Mouse (Mus musculus) inflammation-experienced regulatory T-cells, adult 6 months (primary cell): ENCODE measurements around the gene Tspan31. TPM values are rescaled to one million over a fixed set of nuclear protein-coding genes. Genes with fewer than 3 reads are reported as not detected.
A peak's percentile ranks its signal among the peaks of the same experiment; 100 is the strongest.
"Not testable (repeated sequence)": the region's sequence is repeated elsewhere in the genome, so short reads cannot be mapped to it uniquely, and the experiment has no call there.

Experiments used
- ATAC-seq: one replicate; pipeline ENCODE4 v1.8.0; 2017
- polyA plus RNA-seq, 3 experiments: library from polyadenylated mRNA; unstranded; fragments of 100-300 nt; shearing (Covaris generic); gene quantifications; one replicate each; pipeline ENCODE4 v1.2.1; 2017

Tspan31 gene
- polyA plus RNA-seq, 3 experiments from 2014 or later = 97.8 to 134 (median 127) TPM

- no peak for ATAC-seq
Measured at GRCm38 (mm10) chr10:127083292-127083914, 13.3 kb upstream of the Tspan31 start.

- no peak for ATAC-seq
Measured at GRCm38 (mm10) chr10:127081996-127082620, 12.0 kb upstream of the Tspan31 start.

GRCm38 (mm10) chr10:127080901-127081780, 11.1 kb upstream of the Tspan31 start:
- ATAC-seq = no peak

DNA sequence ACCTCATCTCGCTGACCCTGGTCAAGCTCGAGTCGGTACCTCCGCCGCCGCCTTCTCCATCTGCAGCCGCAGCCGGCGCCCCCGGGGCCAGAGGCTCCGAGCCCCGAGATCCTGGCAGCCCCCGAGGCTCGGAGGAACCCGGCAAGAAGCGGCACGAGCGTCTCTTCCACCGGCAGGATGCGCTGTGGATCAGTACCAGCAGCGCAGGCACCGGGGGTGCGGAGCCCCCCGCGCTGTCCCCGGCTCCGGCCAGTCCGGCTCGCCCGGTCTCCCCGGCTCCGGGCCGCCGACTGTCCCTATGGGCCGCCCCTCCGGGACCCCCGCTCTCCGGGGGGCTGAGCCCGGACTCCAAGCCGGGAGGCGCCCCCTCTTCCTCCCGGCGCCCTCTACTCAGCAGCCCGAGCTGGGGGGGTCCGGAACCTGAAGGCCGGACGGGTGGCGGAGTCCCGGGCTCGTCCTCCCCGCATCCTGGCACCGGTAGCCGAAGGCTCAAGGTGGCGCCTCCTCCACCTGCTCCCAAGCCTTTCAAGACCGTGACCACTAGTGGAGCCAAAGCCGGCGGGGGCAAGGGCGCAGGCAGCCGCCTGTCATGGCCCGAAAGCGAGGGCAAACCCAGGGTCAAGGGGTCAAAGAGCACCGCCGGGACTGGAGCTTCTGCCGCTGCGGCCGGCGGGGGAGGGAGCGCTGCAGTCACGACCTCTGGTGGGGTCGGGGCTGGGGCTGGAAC, 9.8 kb upstream of the Tspan31 start:
- ATAC-seq = no peak

- ATAC-seq = no peak
Measured at GRCm38 (mm10) chr10:127078677-127079575, 8.9 kb upstream of the Tspan31 start.

GRCm38 (mm10) chr10:127078001-127078676, 8.1 kb upstream of the Tspan31 start:
- no peak for ATAC-seq

DNA sequence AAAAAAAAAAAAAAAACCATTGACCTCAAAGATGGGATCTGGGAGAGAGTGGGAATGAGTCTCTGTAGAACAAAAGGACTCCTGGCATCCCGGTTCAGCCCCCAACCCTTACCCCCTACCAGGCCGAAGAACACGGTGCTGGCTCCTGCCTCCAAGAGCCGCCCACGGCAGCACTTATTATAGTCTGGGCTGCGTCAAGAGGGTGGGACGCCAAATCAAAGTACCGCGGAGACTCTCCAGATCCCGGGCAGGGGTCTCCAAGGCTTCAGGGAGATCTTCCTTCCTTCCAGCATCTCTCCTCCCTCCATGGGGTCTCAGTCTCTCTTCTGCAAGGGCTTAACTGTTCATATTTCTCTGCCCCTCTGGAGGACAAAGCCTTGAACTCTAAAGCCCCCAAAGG, 7.5 kb upstream of the Tspan31 start:
- ATAC-seq = no peak

GRCm38 (mm10) chr10:127076082-127076481, 6.0 kb upstream of the Tspan31 start:
- ATAC-seq = peak; percentile 92

- ATAC-seq = peak; percentile 6
Measured at GRCm38 (mm10) chr10:127075651-127076050, 5.6 kb upstream of the Tspan31 start.

DNA sequence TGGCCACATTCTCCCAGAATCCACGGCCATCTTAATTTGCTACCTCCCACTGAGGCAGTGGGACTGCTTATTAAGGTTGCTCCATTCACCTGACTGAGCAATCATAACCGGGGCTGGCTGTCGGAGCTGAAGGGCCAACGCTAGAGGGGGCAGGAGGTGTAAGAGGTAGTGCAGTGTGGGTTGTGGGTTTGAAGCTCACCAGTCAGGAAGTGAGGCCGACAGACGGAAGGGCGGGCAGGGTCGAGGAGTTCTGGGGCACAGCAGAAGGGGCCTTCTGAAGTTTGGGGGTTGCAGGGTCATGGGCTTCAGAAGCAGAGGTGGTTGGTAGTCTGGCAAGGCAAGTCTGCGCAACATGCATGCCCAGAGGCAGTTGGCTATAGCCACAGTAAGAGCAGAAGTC, 5.0 kb upstream of the Tspan31 start, which contains the start of gene Agap2:
Gene Agap2, plus strand, starts transcription at position 205 of the 400 bp plus-strand sequence.
- peak; percentile 81 for ATAC-seq

- ATAC-seq = no peak
Measured at GRCm38 (mm10) chr10:127073981-127074380, 3.9 kb upstream of the Tspan31 start.

- not testable (repeated sequence) for ATAC-seq
Measured at GRCm38 (mm10) chr10:127072969-127073368, 2.9 kb upstream of the Tspan31 start.

- ATAC-seq = not testable (repeated sequence)
Measured at GRCm38 (mm10) chr10:127072270-127072669, 2.2 kb upstream of the Tspan31 start.

GRCm38 (mm10) chr10:127071203-127071602, 1.1 kb upstream of the Tspan31 start:
- ATAC-seq = no peak

GRCm38 (mm10) chr10:127069281-127070189, 529 bp downstream of the Tspan31 start:
- no peak for ATAC-seq

DNA sequence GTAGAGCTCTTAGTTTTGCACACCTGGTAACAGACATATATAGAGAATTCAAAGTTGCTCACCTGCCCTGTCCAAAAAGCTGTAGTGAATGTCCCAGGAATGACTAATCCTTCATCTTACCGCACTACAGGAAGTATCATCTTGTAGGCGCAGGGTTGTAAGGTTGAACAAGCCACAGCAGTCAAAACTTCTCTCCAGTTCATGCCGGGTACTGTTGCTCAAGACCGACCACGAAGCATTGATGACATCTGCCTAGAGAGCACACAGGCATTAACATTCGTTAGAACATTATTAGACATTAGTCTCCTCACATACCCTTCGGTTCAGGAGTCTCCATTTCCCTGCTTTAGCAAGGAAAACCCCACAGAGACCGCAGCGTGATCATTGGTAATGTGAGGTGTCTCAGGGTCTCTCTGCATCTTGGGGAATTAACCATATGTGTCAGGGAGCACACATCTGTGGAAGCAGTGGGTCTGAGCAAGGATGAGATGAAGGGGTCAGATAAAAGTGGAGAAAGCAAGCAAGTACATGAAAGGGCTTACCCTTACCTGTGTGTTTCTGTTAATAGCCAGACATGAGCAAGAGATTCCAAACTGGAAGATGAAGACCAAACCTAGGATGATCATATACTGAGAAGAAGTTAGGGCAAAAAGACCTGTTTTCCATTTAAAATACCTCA, 1.6 kb downstream of the Tspan31 start:
- no peak for ATAC-seq

GRCm38 (mm10) chr10:127066519-127067018, 3.5 kb downstream of the Tspan31 start:
- no peak for ATAC-seq

DNA sequence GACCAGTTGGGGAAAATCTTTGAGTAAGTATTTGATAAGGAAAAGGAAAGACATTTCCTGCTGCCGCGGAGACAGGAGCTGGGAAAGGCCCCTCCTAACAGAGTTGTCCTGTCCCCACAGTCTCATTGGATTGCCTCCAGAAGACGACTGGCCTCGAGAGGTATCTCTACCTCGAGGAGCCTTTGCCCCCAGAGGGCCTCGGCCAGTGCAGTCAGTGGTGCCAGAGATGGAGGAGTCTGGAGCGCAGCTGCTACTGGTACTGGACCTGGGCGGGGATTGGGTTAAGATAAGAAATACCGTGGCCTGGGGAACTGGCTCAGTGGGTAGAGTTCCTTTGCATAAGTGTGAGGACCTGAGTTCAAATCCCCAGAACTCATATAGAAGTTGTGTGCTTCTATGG, 4.1 kb downstream of the Tspan31 start:
- ATAC-seq = no peak
